Mouse (Mus musculus) brain, embryonic 14.5 days (tissue): ENCODE data around the gene Zfp51.
A peak's percentile ranks its signal among the peaks of the same experiment; 100 is the strongest.

Experiments
- CTCF ChIP-seq: fragments of 200-500 bp; IDR thresholded peaks from 2 replicates; pipeline ENCODE4 v1.5.1; 2012; ENCODE audit warnings: inconsistent platforms, mild to moderate bottlenecking, moderate library complexity, borderline replicate concordance; ENCODE audit not compliant: insufficient read depth, insufficient read length; ENCODE audit errors: extremely low read depth
- POLR2A ChIP-seq: fragments of 200-500 bp; IDR thresholded peaks from 2 replicates; pipeline ENCODE4 v1.6.1; 2012; ENCODE audit warnings: mild to moderate bottlenecking, inconsistent platforms, borderline replicate concordance; ENCODE audit not compliant: poor library complexity, insufficient read depth, insufficient read length, severe bottlenecking; ENCODE audit errors: extremely low read depth

- TF ChIP-seq CTCF = no peak
- TF ChIP-seq POLR2A = peak; percentile 31; the same call in 1 of the 2 replicates
Measured at GRCm38 (mm10) chr17:21488760-21489499, 38.8 kb downstream of the Zfp51 start, which contains the start of gene Zfp53.
